Mouse (Mus musculus): ENCODE measurements at regions not wholly inside any gene's neighbourhood (a gene's known extent, or its start where the extent isn't known, plus 50 kb on each side); places are given as distances from the start of the nearest gene placed in this dataset.

GRCm38 (mm10) chr13:99573021-99573420, 56.7 kb upstream of the Map1b start:
- 76% methylated on average over 7 of the region's 7 CpGs for WGBS
- no peak for ATAC-seq (ENCODE audit: extremely low read depth, insufficient number of reproducible peaks, low FRiP score, low TSS enrichment)
- no peak overlapping the region for H3K27ac ChIP-seq (replicated peaks)
- H3K9ac ChIP-seq: no peak overlapping the region
- H3K9me3 ChIP-seq: 0 out of 2 replicates have a peak, but pooled peaks cover under 1% of the 10 kb centered on the region
- no peaks in the 10 kb centered on the region for H3K36me3 ChIP-seq
- H3K4me2 ChIP-seq: no peak overlapping the region
- H3K4me3 ChIP-seq: no peak overlapping the region
- no peaks in the 10 kb centered on the region for H3K27me3 ChIP-seq (replicated peaks)
- H3K4me1 ChIP-seq: no peaks in the 10 kb centered on the region

- Histone ChIP-seq H3K9me3 (no peaks in the 10 kb centered on the region), H3K9ac (no peak overlapping the region), H3K4me3 (no peak overlapping the region), H3K36me3 (no peaks in the 10 kb centered on the region), H3K27ac (replicated peaks) (no peak overlapping the region), H3K4me1 (no peaks in the 10 kb centered on the region), H3K4me2 (no peak overlapping the region), H3K27me3 (replicated peaks) (no peaks in the 10 kb centered on the region)
- WGBS: 75% methylated on average over 5 of the region's 5 CpGs
- no peak for ATAC-seq (ENCODE audit: extremely low read depth, insufficient number of reproducible peaks, low FRiP score, low TSS enrichment)
These were observed 56.0 kb upstream of the Map1b start for GRCm38 (mm10) chr13:99572381-99572780.
